Mouse (Mus musculus): ENCODE data around the gene Hecw1. TPM values are rescaled to one million over a fixed set of nuclear protein-coding genes. Genes with fewer than 3 reads are reported as not detected.
"Not testable (repeated sequence)": the region's sequence is repeated elsewhere in the genome, so short reads cannot be mapped to it uniquely, and the experiment has no call there.

Gene Hecw1
- polyA plus RNA-seq, 1 experiment from 2014 or later, result 17.4 TPM

- no peak overlapping the region for H3K9ac ChIP-seq
- no peak overlapping the region for H3K27ac ChIP-seq
- no peak overlapping the region for H3K4me3 ChIP-seq (replicated peaks)
- H3K4me1 ChIP-seq, result no peaks in the 10 kb centered on the region
- no peaks in the 10 kb centered on the region for H3K36me3 ChIP-seq (replicated peaks)
- no peak overlapping the region for H3K4me2 ChIP-seq
- H3K27me3 ChIP-seq, result no peaks in the 10 kb centered on the region
- no peaks in the 10 kb centered on the region for H3K9me3 ChIP-seq
- WGBS, result 36% methylated on average over 8 of the region's 8 CpGs
- ATAC-seq (ENCODE audit: low FRiP score), result no peak
Measured at GRCm38 (mm10) chr13:14306617-14307016, 216.4 kb downstream of the Hecw1 start.

- Histone ChIP-seq H3K4me1 (no peaks in the 10 kb centered on the region), H3K9me3 (no peaks in the 10 kb centered on the region), H3K27me3 (no peaks in the 10 kb centered on the region), H3K9ac (no peak overlapping the region), H3K4me3 (replicated peaks) (no peak overlapping the region), H3K36me3 (replicated peaks) (no peaks in the 10 kb centered on the region), H3K4me2 (no peak overlapping the region), H3K27ac (no peak overlapping the region)
- ATAC-seq (ENCODE audit: low FRiP score), result no peak
- WGBS, result 97% methylated on average over 1 of the region's 1 CpGs
Measured at GRCm38 (mm10) chr13:14304103-14304502, 218.9 kb downstream of the Hecw1 start.

GRCm38 (mm10) chr13:14302921-14303320 lies 220.1 kb downstream of the Hecw1 start:
- Histone ChIP-seq H3K4me2 (no peak overlapping the region), H3K4me1 (no peaks in the 10 kb centered on the region), H3K4me3 (replicated peaks) (no peak overlapping the region), H3K27me3 (no peaks in the 10 kb centered on the region), H3K27ac (no peak overlapping the region), H3K9ac (no peak overlapping the region), H3K9me3 (no peaks in the 10 kb centered on the region), H3K36me3 (replicated peaks) (no peaks in the 10 kb centered on the region)
- WGBS, result 58% methylated on average over 2 of the region's 2 CpGs
- no peak for ATAC-seq (ENCODE audit: low FRiP score)

GRCm38 (mm10) chr13:14290016-14290415 lies 233.0 kb downstream of the Hecw1 start:
- Histone ChIP-seq H3K9ac (no peak overlapping the region), H3K9me3 (no peaks in the 10 kb centered on the region), H3K4me2 (no peak overlapping the region), H3K27me3 (no peaks in the 10 kb centered on the region), H3K4me1 (no peaks in the 10 kb centered on the region), H3K4me3 (replicated peaks) (no peak overlapping the region), H3K27ac (no peak overlapping the region), H3K36me3 (replicated peaks) (no peaks in the 10 kb centered on the region)
- 43% methylated on average over 1 of the region's 1 CpGs for WGBS
- no peak for ATAC-seq (ENCODE audit: low FRiP score)

GRCm38 (mm10) chr13:14271476-14271875 lies 251.6 kb downstream of the Hecw1 start:
- no peak for ATAC-seq (ENCODE audit: low FRiP score)
- H3K36me3 ChIP-seq (replicated peaks), result no peaks in the 10 kb centered on the region
- no peaks in the 10 kb centered on the region for H3K27me3 ChIP-seq

GRCm38 (mm10) chr13:14260939-14261338 lies 262.1 kb downstream of the Hecw1 start:
- H3K9ac ChIP-seq; H3K27ac ChIP-seq; ATAC-seq (ENCODE audit: low FRiP score); H3K9me3 ChIP-seq; H3K4me2 ChIP-seq; H3K4me3 ChIP-seq (replicated peaks); H3K27me3 ChIP-seq; H3K36me3 ChIP-seq (replicated peaks); H3K4me1 ChIP-seq: not testable (repeated sequence)
- WGBS, result 27% methylated on average over 9 of the region's 9 CpGs

More at GRCm38 (mm10) chr13:14271476-14271875, 251.6 kb downstream of the Hecw1 start:
- no peaks in the 10 kb centered on the region for H3K4me1 ChIP-seq
- H3K9ac ChIP-seq, result no peak overlapping the region
- H3K9me3 ChIP-seq, result no peaks in the 10 kb centered on the region
- no peak overlapping the region for H3K4me2 ChIP-seq
- H3K4me3 ChIP-seq (replicated peaks), result no peak overlapping the region
- no peak overlapping the region for H3K27ac ChIP-seq

DNA sequence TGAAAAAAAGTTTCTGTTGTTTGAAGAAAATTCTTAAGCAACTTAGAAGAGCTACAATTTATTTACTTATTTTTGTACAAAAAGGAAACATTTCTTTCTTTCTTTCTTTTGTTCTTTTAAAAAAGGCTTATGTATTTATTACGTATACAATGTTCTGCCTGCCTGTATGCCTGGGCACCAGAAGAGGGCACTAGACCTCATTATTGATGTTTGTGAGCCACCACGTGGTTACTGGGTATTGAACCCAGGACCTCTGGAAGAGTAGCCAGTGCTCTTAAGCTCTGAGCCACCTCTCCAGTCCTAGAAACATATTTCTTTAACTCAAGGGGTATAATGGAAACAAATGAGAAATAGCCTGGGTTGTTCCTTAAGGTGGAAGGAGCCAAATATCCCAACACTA lies 277.1 kb downstream of the Hecw1 start:
- no peak overlapping the region for H3K4me3 ChIP-seq (replicated peaks)
- H3K9me3 ChIP-seq, result no peaks in the 10 kb centered on the region
- no peaks in the 10 kb centered on the region for H3K36me3 ChIP-seq (replicated peaks)
- H3K27ac ChIP-seq, result no peak overlapping the region
- no peaks in the 10 kb centered on the region for H3K4me1 ChIP-seq
- no peaks in the 10 kb centered on the region for H3K27me3 ChIP-seq
- no peak overlapping the region for H3K4me2 ChIP-seq
- no peak overlapping the region for H3K9ac ChIP-seq
- 49% methylated on average over 2 of the region's 2 CpGs for WGBS
- ATAC-seq (ENCODE audit: low FRiP score), result no peak

DNA sequence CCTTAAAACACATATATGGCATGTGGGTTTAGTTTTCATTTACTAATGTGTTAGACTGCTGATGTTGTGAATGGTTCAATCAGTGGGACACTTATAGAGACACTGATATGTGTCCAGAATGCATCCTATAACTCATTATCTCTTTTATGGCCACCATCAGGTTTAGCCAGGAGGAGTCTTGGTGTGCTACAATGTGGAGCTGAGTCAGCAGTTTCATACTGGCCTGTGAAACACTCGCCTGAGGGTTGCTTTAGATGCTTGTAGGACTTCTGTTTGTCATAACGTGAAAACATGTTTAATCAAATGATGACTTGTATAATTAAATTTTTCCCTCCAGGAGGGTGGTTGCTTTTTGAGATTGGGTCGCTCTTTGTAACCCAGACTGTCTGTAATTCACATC lies 343.4 kb downstream of the Hecw1 start:
- H3K27ac ChIP-seq, result no peak overlapping the region
- H3K9me3 ChIP-seq, result no peaks in the 10 kb centered on the region
- H3K4me3 ChIP-seq (replicated peaks), result no peak overlapping the region
- H3K9ac ChIP-seq, result no peak overlapping the region
- 0 out of 2 replicates have a peak, but pooled peaks cover 5% of the 10 kb centered on the region for H3K36me3 ChIP-seq (replicated peaks)
- H3K27me3 ChIP-seq, result no peaks in the 10 kb centered on the region
- WGBS, result 93% methylated on average over 3 of the region's 3 CpGs
- H3K4me2 ChIP-seq, result no peak overlapping the region
- no peak for ATAC-seq (ENCODE audit: low FRiP score)
- no peaks in the 10 kb centered on the region for H3K4me1 ChIP-seq

- ATAC-seq (ENCODE audit: low FRiP score), result no peak
- Histone ChIP-seq H3K27ac (no peak overlapping the region), H3K4me2 (no peak overlapping the region)
Measured at GRCm38 (mm10) chr13:14177989-14178388, 345.0 kb downstream of the Hecw1 start.

More at GRCm38 (mm10) chr13:14177989-14178388, 345.0 kb downstream of the Hecw1 start:
- H3K4me3 ChIP-seq (replicated peaks), result no peak overlapping the region
- no peaks in the 10 kb centered on the region for H3K4me1 ChIP-seq
- H3K9ac ChIP-seq, result no peak overlapping the region
- H3K36me3 ChIP-seq (replicated peaks), result 0 out of 2 replicates have a peak, but pooled peaks cover 3% of the 10 kb centered on the region
- H3K27me3 ChIP-seq, result no peaks in the 10 kb centered on the region
- no peaks in the 10 kb centered on the region for H3K9me3 ChIP-seq
- 94% methylated on average over 1 of the region's 1 CpGs for WGBS

Other genes starting within 250 kb of the Hecw1 start
- gene Mrpl32, start 89.9 kb upstream of the Hecw1 start, polyA plus RNA-seq (2016; fragmentation: Nextera tagmentation; extraction: Ambion mirVana), result 108 and 111 TPM in 2 replicates
- 179 and 187 TPM in 2 replicates for gene Psma2, start 90.0 kb upstream of the Hecw1 start, polyA plus RNA-seq (2016; fragmentation: Nextera tagmentation; extraction: Ambion mirVana)
- 30.8 and 33.9 TPM in 2 replicates for gene AW209491, start 106.9 kb upstream of the Hecw1 start, polyA plus RNA-seq (2016; fragmentation: Nextera tagmentation; extraction: Ambion mirVana)